Mouse (Mus musculus): ENCODE data around the gene Tbc1d22a. TPM values are rescaled to one million over a fixed set of nuclear protein-coding genes. Genes with fewer than 3 reads are reported as not detected.

Tbc1d22a gene
- polyA plus RNA-seq, 1 experiment = 19.5 TPM

DNA sequence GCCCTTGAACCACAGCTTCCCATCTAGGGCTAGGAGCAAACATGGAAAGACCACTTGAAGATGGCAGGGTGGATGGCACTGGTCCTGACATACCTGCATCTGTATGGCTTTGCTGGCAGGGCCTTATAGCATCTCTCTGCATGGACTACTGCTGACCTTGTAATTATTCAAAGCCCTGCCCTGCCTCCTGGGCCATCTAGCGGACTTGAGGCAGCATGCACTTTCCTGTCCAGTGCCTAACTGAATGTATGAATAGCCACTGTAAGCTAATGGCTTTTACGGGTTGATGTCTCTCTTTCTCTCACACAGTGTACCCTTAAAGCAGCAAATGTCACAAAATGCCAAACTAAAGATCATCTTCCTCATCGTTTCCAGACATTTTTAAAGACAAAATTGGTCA, 245.2 kb downstream of the Tbc1d22a start:
- no peak overlapping the region for H3K4me3 ChIP-seq (ENCODE audit: control insufficient read depth, low read depth, low read length)
- TF ChIP-seq POLR2A (IDR thresholded peaks at IDR 0.05; ENCODE audit: control insufficient read depth, low read depth, low read length) = no peak
- TF ChIP-seq CTCF (IDR thresholded peaks at IDR 0.05; ENCODE audit: control insufficient read depth, insufficient read depth, insufficient replicate concordance, low read depth, low read length) = no peak
- no peaks in the 10 kb centered on the region for H3K36me3 ChIP-seq (ENCODE audit: control insufficient read depth, insufficient read depth, low read length)
- no peaks in the 10 kb centered on the region for H3K27me3 ChIP-seq (ENCODE audit: control insufficient read depth, insufficient read depth, low read length)
- H3K27ac ChIP-seq (ENCODE audit: control insufficient read depth, insufficient read depth, low read depth, low read length) = no peak overlapping the region
- no peaks in the 10 kb centered on the region for H3K4me1 ChIP-seq (ENCODE audit: control insufficient read depth, insufficient read depth, low read length)

DNA sequence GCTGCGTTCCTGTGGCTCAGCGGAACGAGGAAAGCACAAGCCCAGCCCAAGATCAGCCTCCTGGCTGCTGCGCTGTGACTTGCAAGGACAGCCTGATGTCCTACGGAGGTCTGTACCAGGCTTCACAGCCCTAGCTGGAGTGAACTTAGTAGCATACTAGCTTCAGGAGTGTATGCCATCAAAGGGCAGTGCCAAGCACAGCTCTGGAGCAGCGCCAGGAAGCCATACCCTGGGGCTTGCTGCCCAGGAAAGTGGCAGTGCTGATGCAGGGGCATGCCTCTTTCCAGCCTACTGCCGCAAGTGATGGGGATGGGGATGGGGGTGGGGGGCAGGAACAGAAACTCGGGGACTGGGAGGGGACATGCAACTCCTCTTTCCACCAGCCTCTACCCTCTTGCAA, 248.4 kb downstream of the Tbc1d22a start:
- Histone ChIP-seq H3K27me3 (ENCODE audit: control insufficient read depth, insufficient read depth, low read length) (no peaks in the 10 kb centered on the region), H3K27ac (ENCODE audit: control insufficient read depth, insufficient read depth, low read depth, low read length) (no peak overlapping the region)

DNA sequence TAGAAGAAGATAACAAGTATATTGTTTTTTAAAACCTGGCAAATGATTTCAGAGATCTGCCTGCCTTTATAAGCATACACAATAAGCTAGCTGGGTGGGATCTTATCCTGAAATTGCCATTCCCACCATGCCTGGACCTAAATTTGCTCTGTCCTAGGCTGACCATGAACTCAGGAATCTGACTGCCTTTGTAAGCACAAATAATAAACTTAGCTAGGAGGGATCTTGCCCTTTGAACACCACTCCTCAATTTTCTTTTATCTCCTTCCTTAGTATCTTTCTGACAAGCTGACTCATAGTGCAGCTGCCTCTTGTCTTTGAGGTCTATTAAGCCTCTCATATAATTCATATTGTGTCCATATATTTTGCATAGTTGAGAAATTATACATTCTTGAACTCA, 253.8 kb downstream of the Tbc1d22a start:
- Histone ChIP-seq H3K4me1 (ENCODE audit: control insufficient read depth, insufficient read depth, low read length) (no peaks in the 10 kb centered on the region), H3K27ac (ENCODE audit: control insufficient read depth, insufficient read depth, low read depth, low read length) (no peak overlapping the region), H3K4me3 (ENCODE audit: control insufficient read depth, low read depth, low read length) (no peak overlapping the region), H3K27me3 (ENCODE audit: control insufficient read depth, insufficient read depth, low read length) (no peaks in the 10 kb centered on the region), H3K36me3 (ENCODE audit: control insufficient read depth, insufficient read depth, low read length) (no peaks in the 10 kb centered on the region)
- TF ChIP-seq CTCF (IDR thresholded peaks at IDR 0.05; ENCODE audit: control insufficient read depth, insufficient read depth, insufficient replicate concordance, low read depth, low read length) (no peak), POLR2A (IDR thresholded peaks at IDR 0.05; ENCODE audit: control insufficient read depth, low read depth, low read length) (no peak)

More for the DNA sequence above, 248.4 kb downstream of the Tbc1d22a start:
- no peak overlapping the region for H3K4me3 ChIP-seq (ENCODE audit: control insufficient read depth, low read depth, low read length)
- no peak for TF ChIP-seq CTCF (IDR thresholded peaks at IDR 0.05; ENCODE audit: control insufficient read depth, insufficient read depth, insufficient replicate concordance, low read depth, low read length)
- no peak for TF ChIP-seq POLR2A (IDR thresholded peaks at IDR 0.05; ENCODE audit: control insufficient read depth, low read depth, low read length)
- H3K36me3 ChIP-seq (ENCODE audit: control insufficient read depth, insufficient read depth, low read length) = no peaks in the 10 kb centered on the region
- H3K4me1 ChIP-seq (ENCODE audit: control insufficient read depth, insufficient read depth, low read length) = no peaks in the 10 kb centered on the region

- Histone ChIP-seq H3K36me3 (ENCODE audit: control insufficient read depth, insufficient read depth, low read length) (no peaks in the 10 kb centered on the region), H3K4me3 (ENCODE audit: control insufficient read depth, low read depth, low read length) (no peak overlapping the region), H3K27ac (ENCODE audit: control insufficient read depth, insufficient read depth, low read depth, low read length) (no peak overlapping the region), H3K27me3 (ENCODE audit: control insufficient read depth, insufficient read depth, low read length) (no peaks in the 10 kb centered on the region), H3K4me1 (ENCODE audit: control insufficient read depth, insufficient read depth, low read length) (no peaks in the 10 kb centered on the region)
- TF ChIP-seq POLR2A (IDR thresholded peaks at IDR 0.05; ENCODE audit: control insufficient read depth, low read depth, low read length) (no peak), CTCF (IDR thresholded peaks at IDR 0.05; ENCODE audit: control insufficient read depth, insufficient read depth, insufficient replicate concordance, low read depth, low read length) (no peak)
These were observed 256.9 kb downstream of the Tbc1d22a start for GRCm38 (mm10) chr15:86471136-86471535.

DNA sequence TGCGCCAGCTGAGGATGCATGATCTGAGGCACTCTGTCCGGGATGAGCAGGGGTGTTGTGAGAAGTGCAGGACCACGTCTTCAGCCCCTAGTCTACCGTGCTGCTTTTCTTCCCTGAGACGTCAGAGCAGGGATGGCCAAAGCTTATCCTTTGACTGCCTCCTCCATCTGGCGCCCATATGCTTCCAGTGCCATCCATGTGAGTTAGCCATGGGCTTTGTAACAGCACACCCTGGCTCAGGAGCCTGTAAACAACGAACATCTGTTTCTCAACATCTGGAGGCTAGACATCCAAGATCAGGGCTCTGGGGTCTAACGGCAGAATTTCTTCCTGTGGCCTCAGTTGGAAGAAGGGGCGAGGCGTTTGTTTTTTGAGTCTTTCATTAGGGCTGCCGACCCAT, 259.2 kb downstream of the Tbc1d22a start:
- TF ChIP-seq CTCF (IDR thresholded peaks at IDR 0.05; ENCODE audit: control insufficient read depth, insufficient read depth, insufficient replicate concordance, low read depth, low read length) = no peak
- TF ChIP-seq POLR2A (IDR thresholded peaks at IDR 0.05; ENCODE audit: control insufficient read depth, low read depth, low read length) = no peak
- Histone ChIP-seq H3K27ac (ENCODE audit: control insufficient read depth, insufficient read depth, low read depth, low read length) (no peak overlapping the region), H3K4me1 (ENCODE audit: control insufficient read depth, insufficient read depth, low read length) (no peaks in the 10 kb centered on the region)

DNA sequence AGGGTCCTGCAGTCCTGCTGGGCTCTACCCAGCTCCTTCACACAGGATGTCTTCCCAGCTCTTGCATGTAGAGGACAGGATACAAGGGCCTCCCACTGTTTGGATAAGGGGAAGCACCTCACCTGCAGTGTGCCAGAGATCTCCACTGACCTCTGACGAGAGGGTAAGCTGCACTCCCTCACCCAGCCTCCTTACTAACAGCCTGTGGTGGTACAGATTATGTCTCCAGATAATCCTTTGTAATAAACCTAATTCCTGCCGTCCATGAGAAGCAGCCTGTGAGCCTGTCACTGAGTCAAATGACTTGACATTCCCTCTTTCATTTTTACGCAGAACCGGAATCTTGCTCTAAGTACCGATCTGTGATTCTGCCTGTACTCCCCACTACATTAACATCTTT, 260.7 kb downstream of the Tbc1d22a start:
- Histone ChIP-seq H3K27me3 (ENCODE audit: control insufficient read depth, insufficient read depth, low read length) (no peaks in the 10 kb centered on the region), H3K27ac (ENCODE audit: control insufficient read depth, insufficient read depth, low read depth, low read length) (no peak overlapping the region), H3K4me1 (ENCODE audit: control insufficient read depth, insufficient read depth, low read length) (no peaks in the 10 kb centered on the region), H3K36me3 (ENCODE audit: control insufficient read depth, insufficient read depth, low read length) (no peaks in the 10 kb centered on the region), H3K4me3 (ENCODE audit: control insufficient read depth, low read depth, low read length) (no peak overlapping the region)
- TF ChIP-seq POLR2A (IDR thresholded peaks at IDR 0.05; ENCODE audit: control insufficient read depth, low read depth, low read length) (no peak), CTCF (IDR thresholded peaks at IDR 0.05; ENCODE audit: control insufficient read depth, insufficient read depth, insufficient replicate concordance, low read depth, low read length) (no peak)

More for the DNA sequence above, 259.2 kb downstream of the Tbc1d22a start:
- Histone ChIP-seq H3K4me3 (ENCODE audit: control insufficient read depth, low read depth, low read length) (no peak overlapping the region), H3K27me3 (ENCODE audit: control insufficient read depth, insufficient read depth, low read length) (no peaks in the 10 kb centered on the region), H3K36me3 (ENCODE audit: control insufficient read depth, insufficient read depth, low read length) (no peaks in the 10 kb centered on the region)

GRCm38 (mm10) chr15:86476483-86476882, 262.2 kb downstream of the Tbc1d22a start:
- Histone ChIP-seq H3K27ac (ENCODE audit: control insufficient read depth, insufficient read depth, low read depth, low read length) (no peak overlapping the region), H3K4me1 (ENCODE audit: control insufficient read depth, insufficient read depth, low read length) (no peaks in the 10 kb centered on the region), H3K27me3 (ENCODE audit: control insufficient read depth, insufficient read depth, low read length) (no peaks in the 10 kb centered on the region), H3K4me3 (ENCODE audit: control insufficient read depth, low read depth, low read length) (no peak overlapping the region), H3K36me3 (ENCODE audit: control insufficient read depth, insufficient read depth, low read length) (no peaks in the 10 kb centered on the region)
- TF ChIP-seq CTCF (IDR thresholded peaks at IDR 0.05; ENCODE audit: control insufficient read depth, insufficient read depth, insufficient replicate concordance, low read depth, low read length) (no peak), POLR2A (IDR thresholded peaks at IDR 0.05; ENCODE audit: control insufficient read depth, low read depth, low read length) (no peak)

DNA sequence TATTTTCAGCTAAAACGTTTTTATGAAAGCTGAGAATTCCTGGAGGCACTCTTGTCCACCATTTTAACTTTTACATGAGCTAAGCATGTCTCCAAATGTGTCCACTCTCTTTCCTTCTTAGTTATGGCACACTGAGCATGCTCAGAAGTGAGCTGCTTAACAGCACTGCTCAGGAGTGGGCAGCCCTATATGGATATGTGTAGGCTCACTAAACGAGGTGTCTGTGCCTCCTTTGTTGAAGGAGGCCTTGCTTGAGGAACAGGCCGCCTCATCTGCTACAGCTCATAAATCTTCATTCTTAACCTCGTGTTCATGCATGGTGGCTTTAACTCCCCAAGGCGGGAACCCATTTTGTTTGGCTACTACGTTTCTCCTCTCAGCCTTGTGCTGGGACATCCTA, 262.8 kb downstream of the Tbc1d22a start:
- TF ChIP-seq CTCF (IDR thresholded peaks at IDR 0.05; ENCODE audit: control insufficient read depth, insufficient read depth, insufficient replicate concordance, low read depth, low read length) = no peak
- TF ChIP-seq POLR2A (IDR thresholded peaks at IDR 0.05; ENCODE audit: control insufficient read depth, low read depth, low read length) = no peak
- H3K36me3 ChIP-seq (ENCODE audit: control insufficient read depth, insufficient read depth, low read length) = no peaks in the 10 kb centered on the region
- H3K4me3 ChIP-seq (ENCODE audit: control insufficient read depth, low read depth, low read length) = no peak overlapping the region
- no peaks in the 10 kb centered on the region for H3K27me3 ChIP-seq (ENCODE audit: control insufficient read depth, insufficient read depth, low read length)
- H3K4me1 ChIP-seq (ENCODE audit: control insufficient read depth, insufficient read depth, low read length) = no peaks in the 10 kb centered on the region
- H3K27ac ChIP-seq (ENCODE audit: control insufficient read depth, insufficient read depth, low read depth, low read length) = no peak overlapping the region

Data from testis, adult 2 months (tissue).